In the genomic region with DNA sequence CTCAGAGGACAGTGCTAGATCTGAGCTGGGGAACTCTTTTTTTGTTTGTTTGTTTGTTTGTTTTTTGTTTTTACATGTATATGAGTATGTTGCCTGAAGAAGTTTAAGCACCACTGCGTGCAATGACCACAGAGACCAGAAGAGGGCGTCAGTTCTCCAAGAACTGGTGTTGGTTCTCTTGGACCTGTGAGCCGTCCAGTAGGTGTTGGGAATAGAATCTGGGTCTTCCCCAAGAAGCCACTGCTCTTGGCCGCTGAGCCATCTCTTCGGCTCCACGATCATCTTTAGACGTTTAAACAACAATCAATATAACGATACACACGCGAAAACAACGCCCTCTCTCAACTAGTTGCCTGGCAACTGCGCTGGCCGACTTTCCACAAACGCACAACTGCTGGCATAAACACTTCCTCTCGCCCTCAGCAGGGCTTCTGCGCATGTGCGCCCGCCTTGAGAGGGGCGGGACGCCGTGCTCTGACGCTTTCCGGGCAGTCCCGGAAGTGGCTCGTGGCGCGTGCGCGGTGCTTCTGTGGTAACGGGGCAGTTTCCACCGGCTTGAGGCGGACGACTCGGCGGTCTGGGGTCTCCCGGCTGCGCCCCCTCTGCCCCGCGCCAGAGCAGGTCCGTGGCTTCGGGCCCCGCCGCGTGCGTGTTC, we compare ENCODE assay signal across 8 mouse cellular contexts. TPM values are rescaled to one million over a fixed set of nuclear protein-coding genes. Genes with fewer than 3 reads are reported as not detected.
DNase-seq lines count a peak whose midpoint lies in the region; ATAC-seq and TF ChIP-seq lines count a peak whose summit lies in the region.

TSS of gene Rae1 (plus strand) at position 488 of the 655 bp plus-strand sequence.

- intact Hi-C loops in heart, postnatal 10 days (cut with DNase I), result loop anchor here (1.0 to 10.0 kb wide), 5 partner anchors 19 to 625 kb away; partner anchors contain the start of genes Aurka, Cstf1 and Tfap2c

- peak within 1 kb of the TSS; percentile 84 for H3K9ac ChIP-seq in forebrain, embryonic 13.5 days
- H3K9ac ChIP-seq in liver, postnatal 0 days (replicated peaks), result peak within 1 kb of the TSS; percentile 97
- H3K9ac ChIP-seq in neural tube, embryonic 14.5 days (replicated peaks; ENCODE audit: low read depth, low read length), result peak within 1 kb of the TSS; percentile 94

- no peaks in the 10 kb centered on the region for H3K27me3 ChIP-seq in E14TG2a.4 (ENCODE audit: insufficient read depth, low read length)
- peaks cover 8% of the 10 kb centered on the region; the same call in 1 of the 2 replicates for H3K27me3 ChIP-seq in forebrain, embryonic 13.5 days
- H3K27me3 ChIP-seq in liver, postnatal 0 days (ENCODE audit: insufficient read depth, low read length), result no peaks in the 10 kb centered on the region
- no peaks in the 10 kb centered on the region; the same call in 1 of the 2 replicates for H3K27me3 ChIP-seq in neural tube, embryonic 14.5 days (ENCODE audit: control insufficient read depth, insufficient read depth, low read length)

- H3K4me3 ChIP-seq in E14TG2a.4 (replicated peaks; ENCODE audit: low read length), result peak within 1 kb of the TSS; percentile 90
- peak within 1 kb of the TSS; percentile 88 for H3K4me3 ChIP-seq in forebrain, embryonic 13.5 days
- peak within 1 kb of the TSS; percentile 100 for H3K4me3 ChIP-seq in liver, postnatal 0 days (ENCODE audit: low read depth, low read length)
- H3K4me3 ChIP-seq in neural tube, embryonic 14.5 days (ENCODE audit: low read depth, low read length), result peak within 1 kb of the TSS; percentile 88

- H3K36me3 ChIP-seq in E14TG2a.4 (ENCODE audit: insufficient read depth, low read length), result peaks cover 34% of the 10 kb centered on the region
- H3K36me3 ChIP-seq in forebrain, embryonic 13.5 days (ENCODE audit: poor library complexity, severe bottlenecking), result peaks cover 24% of the 10 kb centered on the region
- H3K36me3 ChIP-seq in liver, postnatal 0 days (replicated peaks; ENCODE audit: insufficient read depth, low read length), result peaks cover 21% of the 10 kb centered on the region
- H3K36me3 ChIP-seq in neural tube, embryonic 14.5 days (ENCODE audit: control insufficient read depth, insufficient read depth, low read length), result peaks cover 17% of the 10 kb centered on the region

- peak within 1 kb of the TSS; percentile 94 for H3K4me2 ChIP-seq in forebrain, embryonic 13.5 days
- peak within 1 kb of the TSS; percentile 97 for H3K4me2 ChIP-seq in liver, postnatal 0 days (ENCODE audit: low read depth, low read length)
- peak within 1 kb of the TSS; percentile 93 for H3K4me2 ChIP-seq in neural tube, embryonic 14.5 days (ENCODE audit: low read depth, low read length)

- under 1% methylated on average over 45 of the region's 45 CpGs for WGBS in forebrain, embryonic 13.5 days
- WGBS in large intestine, adult 2 months, result under 1% methylated on average over 45 of the region's 45 CpGs
- WGBS in liver, postnatal 0 days (ENCODE audit: insufficient replicate concordance), result under 1% methylated on average over 44 of the region's 45 CpGs
- under 1% methylated on average over 45 of the region's 45 CpGs for WGBS in neural tube, embryonic 14.5 days

- H3K9me3 ChIP-seq in E14TG2a.4 (ENCODE audit: low read length), result no peaks in the 10 kb centered on the region
- no peaks in the 10 kb centered on the region for H3K9me3 ChIP-seq in forebrain, embryonic 13.5 days (replicated peaks)
- H3K9me3 ChIP-seq in liver, postnatal 0 days (ENCODE audit: low read length), result no peaks in the 10 kb centered on the region
- no peaks in the 10 kb centered on the region for H3K9me3 ChIP-seq in neural tube, embryonic 14.5 days (ENCODE audit: control insufficient read depth, low read length)

- TF ChIP-seq CTCF in E14TG2a.4 (conservative IDR thresholded peaks at IDR 0.05; ENCODE audit: low read length), result peak; percentile 90
- TF ChIP-seq CTCF in liver, postnatal 0 days (IDR thresholded peaks at IDR 0.05; ENCODE audit: low read depth), result peak; percentile 95

- peak; percentile 97 for ATAC-seq in forebrain, embryonic 13.5 days
- ATAC-seq in liver, postnatal 0 days, result peak; percentile 97
- peak; percentile 97 for ATAC-seq in neural tube, embryonic 14.5 days (ENCODE audit: low read depth)

- peaks cover 42% of the 10 kb centered on the region for H3K4me1 ChIP-seq in E14TG2a.4 (replicated peaks; ENCODE audit: low read depth, low read length)
- H3K4me1 ChIP-seq in forebrain, embryonic 13.5 days, result peaks cover 17% of the 10 kb centered on the region
- peaks cover 16% of the 10 kb centered on the region for H3K4me1 ChIP-seq in liver, postnatal 0 days (ENCODE audit: insufficient read depth)
- peaks cover 8% of the 10 kb centered on the region for H3K4me1 ChIP-seq in neural tube, embryonic 14.5 days (ENCODE audit: control insufficient read depth, insufficient read depth, low read length)

- DNase-seq in c-Kit-positive CD71-positive TER-119-positive erythroid progenitor cells, embryonic 14.5 days (ENCODE audit: low spot score), result peak; percentile 99
- peak; percentile 99 to 100 for DNase-seq in heart, postnatal 10 days
- peak; percentile 86 for DNase-seq in large intestine, adult 2 months (ENCODE audit: low read depth, low spot score)
- DNase-seq in liver, postnatal 0 days, result peak; percentile 100
- DNase-seq in testis, postnatal 10 days (ENCODE audit: low spot score), result peak; percentile 100

- TF ChIP-seq EP300 in liver, postnatal 0 days (IDR thresholded peaks at IDR 0.05; ENCODE audit: low read depth), result peak; percentile 80; the same call in 1 of the 2 replicates

- peak within 1 kb of the TSS; percentile 87 for H3K27ac ChIP-seq in forebrain, embryonic 13.5 days
- H3K27ac ChIP-seq in liver, postnatal 0 days (ENCODE audit: low read depth), result peak within 1 kb of the TSS; percentile 98
- peak within 1 kb of the TSS; percentile 81 for H3K27ac ChIP-seq in neural tube, embryonic 14.5 days (ENCODE audit: low read depth, low read length)

RNA-seq across cellular contexts. Expression of gene Rae1, which starts in this region (rescaled TPM):
- polyA plus RNA-seq in forebrain, embryonic 13.5 days (2015; fragmentation: Nextera tagmentation; extraction: Ambion mirVana), result 146 and 148 TPM in 2 replicates
- 10 to 100 TPM; 37.7 to 42.8 TPM for total RNA-seq in heart, postnatal 10 days (2021)
- 51.8 and 54.5 TPM in 2 replicates for polyA plus RNA-seq in large intestine, adult 2 months (2012; rRNA removed)
- 40.0 and 41.5 TPM in 2 replicates for polyA plus RNA-seq in liver, postnatal 0 days (2015; fragmentation: Nextera tagmentation; extraction: Ambion mirVana)
- 108 and 118 TPM in 2 replicates for polyA plus RNA-seq in neural tube, embryonic 14.5 days (2014; fragmentation: Nextera tagmentation; extraction: Ambion mirVana)

Comparison
In these comparisons a context has a peak if more than half of its experiments do, and no peak if none do; other contexts are left out.
1. Peak in every context shown above with its lines: DNase-seq, ATAC-seq, H3K4me3 ChIP-seq and H3K27ac ChIP-seq.